Mouse (Mus musculus) neural tube, embryonic 15.5 days (tissue): ENCODE measurements around the gene Uso1. TPM values are rescaled to one million over a fixed set of nuclear protein-coding genes. Genes with fewer than 3 reads are reported as not detected.
A peak's percentile ranks its signal among the peaks of the same experiment; 100 is the strongest.

Experiments used
- ATAC-seq: fragments of 200-750 bp; cut with Nextera tagmentation; 2 replicates; pipeline ENCODE4 v1.8.0; 2017; ENCODE audit warnings: mild to moderate bottlenecking, moderate TSS enrichment, moderate library complexity; ENCODE audit not compliant: low FRiP score
- H3K27ac ChIP-seq: fragments of 300-500 bp; sonication (generic); replicated peaks from 2 replicates; pipeline ENCODE4 v1.5.1; 2015; ENCODE audit warnings: mild to moderate bottlenecking, inconsistent platforms
- H3K27me3 ChIP-seq: fragments of 300-500 bp; sonication (generic); replicated peaks from 2 replicates; pipeline ENCODE4 v1.6.1; 2015; ENCODE audit warnings: inconsistent platforms
- H3K36me3 ChIP-seq: fragments of 300-500 bp; sonication (generic); 2 replicates; pipeline ENCODE4 v1.6.1; 2015; ENCODE audit warnings: inconsistent platforms
- H3K4me1 ChIP-seq: fragments of 300-500 bp; sonication (generic); 2 replicates; pipeline ENCODE4 v1.6.1; 2015; ENCODE audit warnings: inconsistent platforms
- H3K4me2 ChIP-seq: fragments of 300-500 bp; sonication (generic); 2 replicates; pipeline ENCODE4 v1.6.1; 2015; ENCODE audit warnings: inconsistent platforms, mild to moderate bottlenecking, moderate library complexity
- H3K4me3 ChIP-seq: fragments of 300-500 bp; sonication (generic); replicated peaks from 2 replicates; pipeline ENCODE4 v1.5.1; 2015; ENCODE audit warnings: mild to moderate bottlenecking, inconsistent platforms
- H3K9ac ChIP-seq: fragments of 300-500 bp; sonication (generic); replicated peaks from 2 replicates; pipeline ENCODE4 v1.6.1; 2015; ENCODE audit warnings: mild to moderate bottlenecking, inconsistent platforms
- H3K9me3 ChIP-seq: fragments of 300-500 bp; sonication (generic); replicated peaks from 2 replicates; pipeline ENCODE4 v1.6.1; 2016; ENCODE audit warnings: inconsistent platforms
- WGBS: fragments of 180-500 bp; shearing (Covaris S2); methylation state at CpG from one replicate; pipeline ENCODE4 v1.1.7; 2015; ENCODE audit warnings: mixed read lengths; 5-methylcytosine and 5-hydroxymethylcytosine counted together
- polyA plus RNA-seq: library from polyadenylated mRNA; unstranded; fragments of >200 nt; fragmentation: Nextera tagmentation; extraction: Ambion mirVana; gene quantifications from 2 replicates; pipeline ENCODE4 v1.2.1, GENCODE M21; 2015

The Uso1 gene
- polyA plus RNA-seq, 1 experiment from 2014 or later, result 36.5 TPM

GRCm38 (mm10) chr5:92204162-92205036 lies 66.7 kb downstream of the Uso1 start:
- WGBS, result 91% methylated on average over 6 of the region's 6 CpGs
- Histone ChIP-seq H3K9ac (no peak overlapping the region), H3K27me3 (no peaks in the 10 kb centered on the region), H3K36me3 (peaks cover 59% of the 10 kb centered on the region), H3K4me2 (no peak overlapping the region), H3K9me3 (no peaks in the 10 kb centered on the region), H3K27ac (no peak overlapping the region), H3K4me3 (no peak overlapping the region), H3K4me1 (no peaks in the 10 kb centered on the region)
- ATAC-seq, result no peak

- H3K27me3 ChIP-seq, result no peaks in the 10 kb centered on the region
- WGBS, result 88% methylated on average over 7 of the region's 7 CpGs
- no peak overlapping the region for H3K4me3 ChIP-seq
- no peak overlapping the region for H3K27ac ChIP-seq
- no peak overlapping the region for H3K4me2 ChIP-seq
- ATAC-seq, result no peak
- H3K9ac ChIP-seq, result no peak overlapping the region
- no peaks in the 10 kb centered on the region for H3K9me3 ChIP-seq
- H3K4me1 ChIP-seq, result no peaks in the 10 kb centered on the region
- H3K36me3 ChIP-seq, result peaks cover 51% of the 10 kb centered on the region
These were observed 67.4 kb downstream of the Uso1 start for GRCm38 (mm10) chr5:92205184-92205583.

- ATAC-seq, result no peak
- Histone ChIP-seq H3K4me3 (no peak overlapping the region), H3K4me1 (no peaks in the 10 kb centered on the region), H3K27ac (no peak overlapping the region), H3K9me3 (no peaks in the 10 kb centered on the region), H3K36me3 (peaks cover 47% of the 10 kb centered on the region), H3K4me2 (no peak overlapping the region), H3K27me3 (no peaks in the 10 kb centered on the region), H3K9ac (no peak overlapping the region)
- WGBS, result 88% methylated on average over 5 of the region's 5 CpGs
These were observed 68.0 kb downstream of the Uso1 start for GRCm38 (mm10) chr5:92205706-92206105.

- WGBS, result 94% methylated on average over 6 of the region's 6 CpGs
- no peak overlapping the region for H3K4me3 ChIP-seq
These were observed 68.4 kb downstream of the Uso1 start for GRCm38 (mm10) chr5:92206121-92206520.

GRCm38 (mm10) chr5:92210205-92210604 lies 72.5 kb downstream of the Uso1 start:
- WGBS, result 78% methylated on average over 8 of the region's 8 CpGs
- H3K4me3 ChIP-seq, result no peak overlapping the region
- no peak for ATAC-seq
- no peaks in the 10 kb centered on the region for H3K9me3 ChIP-seq
- no peaks in the 10 kb centered on the region for H3K27me3 ChIP-seq
- H3K4me1 ChIP-seq, result no peaks in the 10 kb centered on the region
- no peak overlapping the region for H3K9ac ChIP-seq
- H3K27ac ChIP-seq, result no peak overlapping the region
- peaks cover 6% of the 10 kb centered on the region for H3K36me3 ChIP-seq
- H3K4me2 ChIP-seq, result no peak overlapping the region

More at GRCm38 (mm10) chr5:92206121-92206520, 68.4 kb downstream of the Uso1 start:
- ATAC-seq, result no peak
- no peaks in the 10 kb centered on the region for H3K4me1 ChIP-seq
- H3K36me3 ChIP-seq, result peaks cover 42% of the 10 kb centered on the region
- no peaks in the 10 kb centered on the region for H3K9me3 ChIP-seq
- H3K4me2 ChIP-seq, result no peak overlapping the region
- H3K27me3 ChIP-seq, result no peaks in the 10 kb centered on the region
- no peak overlapping the region for H3K27ac ChIP-seq
- H3K9ac ChIP-seq, result no peak overlapping the region

- ATAC-seq, result no peak
- Histone ChIP-seq H3K27ac (no peak overlapping the region), H3K9me3 (no peaks in the 10 kb centered on the region), H3K36me3 (no peaks in the 10 kb centered on the region), H3K27me3 (no peaks in the 10 kb centered on the region), H3K9ac (no peak overlapping the region), H3K4me3 (no peak overlapping the region), H3K4me2 (no peak overlapping the region), H3K4me1 (no peaks in the 10 kb centered on the region)
- WGBS, result 93% methylated on average over 4 of the region's 4 CpGs
These were observed 74.5 kb downstream of the Uso1 start for GRCm38 (mm10) chr5:92212231-92212630.

- H3K4me2 ChIP-seq, result no peak within 1 kb of the TSS
- no peak within 1 kb of the TSS for H3K4me3 ChIP-seq
- peaks cover 7% of the 10 kb centered on the region for H3K4me1 ChIP-seq
- H3K27ac ChIP-seq, result no peak within 1 kb of the TSS
- no peak for ATAC-seq
- WGBS, result 94% methylated on average over 4 of the region's 4 CpGs
- no peaks in the 10 kb centered on the region for H3K36me3 ChIP-seq
- no peaks in the 10 kb centered on the region for H3K9me3 ChIP-seq
- H3K27me3 ChIP-seq, result no peaks in the 10 kb centered on the region
- no peak within 1 kb of the TSS for H3K9ac ChIP-seq
These were observed 77.6 kb downstream of the Uso1 start, which contains the start of gene U90926 for GRCm38 (mm10) chr5:92215308-92215707. U90926 (minus strand) TSS chr5:92215408.

GRCm38 (mm10) chr5:92218915-92219793 lies 81.4 kb downstream of the Uso1 start:
- Histone ChIP-seq H3K36me3 (no peaks in the 10 kb centered on the region), H3K9me3 (no peaks in the 10 kb centered on the region), H3K9ac (no peak overlapping the region), H3K4me2 (no peak overlapping the region), H3K4me1 (peaks cover 7% of the 10 kb centered on the region), H3K27ac (peak overlapping the region; percentile 51), H3K27me3 (no peaks in the 10 kb centered on the region), H3K4me3 (no peak overlapping the region)
- WGBS, result 44% methylated on average over 17 of the region's 17 CpGs
- peak; percentile 89 for ATAC-seq

- H3K27me3 ChIP-seq, result no peaks in the 10 kb centered on the region
- peaks cover 7% of the 10 kb centered on the region for H3K4me1 ChIP-seq
- ATAC-seq, result no peak
- no peaks in the 10 kb centered on the region for H3K36me3 ChIP-seq
- H3K27ac ChIP-seq, result 0 out of 2 replicates have a peak overlapping the region, but pooled peaks have one; percentile 51
- no peak overlapping the region for H3K4me2 ChIP-seq
- no peak overlapping the region for H3K4me3 ChIP-seq
- H3K9me3 ChIP-seq, result no peaks in the 10 kb centered on the region
- H3K9ac ChIP-seq, result no peak overlapping the region
- WGBS, result 70% methylated on average over 6 of the region's 6 CpGs
These were observed 82.1 kb downstream of the Uso1 start for GRCm38 (mm10) chr5:92219826-92220225.

- Histone ChIP-seq H3K9ac (no peak overlapping the region), H3K36me3 (no peaks in the 10 kb centered on the region), H3K9me3 (no peaks in the 10 kb centered on the region), H3K4me1 (peaks cover 7% of the 10 kb centered on the region), H3K27ac (no peak overlapping the region), H3K4me3 (no peak overlapping the region), H3K4me2 (no peak overlapping the region), H3K27me3 (no peaks in the 10 kb centered on the region)
- no peak for ATAC-seq
- WGBS, result 96% methylated on average over 8 of the region's 8 CpGs
These were observed 82.7 kb downstream of the Uso1 start for GRCm38 (mm10) chr5:92220287-92220902.

- no peak overlapping the region for H3K27ac ChIP-seq
- no peak overlapping the region for H3K9ac ChIP-seq
- 90% methylated on average over 7 of the region's 7 CpGs for WGBS
- no peak overlapping the region for H3K4me3 ChIP-seq
- H3K9me3 ChIP-seq, result no peaks in the 10 kb centered on the region
- H3K4me2 ChIP-seq, result no peak overlapping the region
- H3K36me3 ChIP-seq, result no peaks in the 10 kb centered on the region
- H3K27me3 ChIP-seq, result no peaks in the 10 kb centered on the region
- H3K4me1 ChIP-seq, result no peaks in the 10 kb centered on the region
- no peak for ATAC-seq
These were observed 90.0 kb downstream of the Uso1 start for GRCm38 (mm10) chr5:92227782-92228181.
